Mouse (Mus musculus) olfactory bulb, adult 2 months (tissue): ENCODE results near the gene Creb3l4.

Experiments
- CTCF ChIP-seq: fragments of 200-500 bp; IDR thresholded peaks from 2 replicates; pipeline ENCODE4 v1.5.1; 2012; ENCODE audit warnings: low read depth, mild to moderate bottlenecking, low read length, moderate library complexity; ENCODE audit not compliant: insufficient read depth
- POLR2A ChIP-seq: fragments of 200-500 bp; IDR thresholded peaks from 2 replicates; pipeline ENCODE4 v1.6.1; 2012; ENCODE audit warnings: mild to moderate bottlenecking, low read depth, low read length, moderate library complexity; ENCODE audit not compliant: insufficient read depth

GRCm38 (mm10) chr3:90275286-90275685, 32.0 kb upstream of the Creb3l4 start:
- TF ChIP-seq POLR2A = no peak
- no peak for TF ChIP-seq CTCF
